Mouse (Mus musculus) G1E (cell line): ENCODE measurements around the gene Rnase12.

Experiments
- CTCF ChIP-seq: IDR thresholded peaks from 2 replicates; pipeline ENCODE4 v1.5.1; 2012; ENCODE audit warnings: low read depth, low read length, inconsistent platforms, mixed read lengths
- GATA1 ChIP-seq: IDR thresholded peaks from 2 replicates; pipeline ENCODE4 v1.6.1; 2012; ENCODE audit warnings: borderline replicate concordance, low read length, inconsistent platforms, mixed read lengths
- GATA2 ChIP-seq: IDR thresholded peaks from 2 replicates; pipeline ENCODE4 v1.6.1; 2012; ENCODE audit warnings: low read depth, low read length, inconsistent platforms, borderline replicate concordance
- TAL1 ChIP-seq: conservative IDR thresholded peaks from 2 replicates; pipeline ENCODE4 v1.6.1; 2012; ENCODE audit warnings: low read depth, low read length, inconsistent platforms, mixed read lengths

DNA sequence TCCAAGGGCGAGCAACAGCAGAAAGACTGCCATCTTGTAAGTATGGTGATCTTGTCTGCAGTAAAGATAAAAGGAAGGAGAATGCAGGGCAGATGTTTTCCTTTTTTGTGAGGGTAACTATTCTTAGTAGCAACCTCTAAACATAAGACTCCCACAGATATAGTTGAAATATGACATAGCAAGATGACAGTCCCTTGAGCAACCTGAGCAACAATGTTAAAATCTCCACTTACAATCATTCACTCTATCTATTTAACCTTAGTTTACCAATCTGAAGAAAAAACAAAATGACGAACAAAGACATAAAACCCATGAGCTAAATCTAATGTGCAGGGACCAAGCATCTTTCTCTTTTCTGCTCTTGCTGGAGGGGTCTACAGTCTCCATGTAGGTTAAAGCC lies 7.4 kb downstream of the Rnase12 start, which contains the start of gene Rnase11:
- TF ChIP-seq CTCF (no peak), GATA1 (no peak), TAL1 (no peak), GATA2 (no peak)
